Mouse (Mus musculus): Measurements from ENCODE around the gene Ccnd3. TPM values are rescaled to one million over a fixed set of nuclear protein-coding genes. Genes with fewer than 3 reads are reported as not detected.
"Not testable (repeated sequence)": the region's sequence is repeated elsewhere in the genome, so short reads cannot be mapped to it uniquely, and the experiment has no call there.

Ccnd3 gene
- polyA plus RNA-seq, 1 experiment from 2014 or later, result 99.7 TPM

DNA sequence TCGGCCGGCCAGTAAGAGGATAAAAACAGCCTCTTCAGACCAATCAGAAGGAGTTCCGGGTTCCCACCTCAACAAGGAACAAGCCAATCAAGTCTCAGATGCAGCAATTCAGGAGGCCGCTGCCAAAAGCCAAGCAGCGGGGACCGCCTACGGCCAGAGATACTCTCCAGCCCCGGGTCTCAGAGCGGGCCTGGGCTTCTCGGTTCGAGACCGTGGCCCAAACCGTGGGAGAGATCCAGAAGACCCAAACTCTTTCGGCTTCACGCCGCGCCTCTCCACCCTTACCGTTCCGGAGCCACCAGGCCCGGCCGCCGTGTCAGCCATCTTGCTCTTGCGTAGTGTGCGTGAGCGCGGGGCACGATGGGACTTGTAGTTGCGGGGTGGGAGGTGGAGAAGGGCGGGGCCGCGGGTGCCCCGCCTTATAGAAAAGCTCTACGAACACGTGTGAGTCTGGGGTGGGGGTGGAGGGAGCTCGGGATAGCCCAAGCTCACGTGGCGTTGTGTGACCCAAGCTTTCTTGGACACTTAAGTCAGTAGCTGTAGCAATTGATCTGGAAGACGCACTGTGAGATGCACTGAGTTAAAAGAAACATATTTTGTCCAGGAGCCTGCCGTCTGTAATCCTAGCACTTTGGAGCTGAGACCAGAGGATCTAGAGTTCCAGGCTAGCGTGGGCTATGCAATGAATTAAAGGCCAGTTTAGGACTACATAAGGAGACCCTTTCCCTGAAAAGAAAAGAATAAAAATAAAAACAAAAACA, 2.7 kb upstream of the Ccnd3 start, which contains the start of gene Taf8:
Gene Taf8, minus strand, starts transcription at position 347 of the 761 bp plus-strand sequence.
- in situ Hi-C loops (cut with MboI; ENCODE audit: low pct_unique_long_range_greater_than_20kb), result no loop called here
- DNase-seq (ENCODE audit: low read depth, low spot score), result no peak

DNA sequence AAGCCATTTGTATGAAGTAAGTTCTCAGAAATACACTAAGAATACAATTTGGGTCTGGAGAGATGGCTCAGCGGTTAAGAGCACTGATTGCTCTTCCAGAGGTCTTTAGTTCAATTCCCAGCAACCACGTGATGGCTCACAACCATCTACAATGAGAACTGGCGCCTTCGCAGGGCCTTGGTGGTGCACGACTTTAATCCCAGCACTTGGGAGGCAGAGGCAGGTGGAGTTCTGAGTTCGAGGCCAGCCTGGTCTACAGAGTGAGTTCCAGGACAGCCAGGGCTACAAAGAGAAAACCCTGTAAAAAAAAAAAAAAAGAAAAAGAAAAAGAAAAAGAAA, 2.2 kb upstream of the Ccnd3 start:
- CTCF ChIA-PET; ATAC-seq; H3K27me3 ChIP-seq; DNase-seq (ENCODE audit: low read depth, low spot score); in situ Hi-C loops (cut with MboI; ENCODE audit: low pct_unique_long_range_greater_than_20kb): not testable (repeated sequence)
- POLR2A ChIA-PET, result interaction anchor here (0.9 kb wide), 1 partner anchor 8 kb away, joined by 3 read pairs; no protein-coding TSS in a partner anchor

More for the DNA sequence above, 2.7 kb upstream of the Ccnd3 start, which contains the start of gene Taf8:
- CTCF ChIA-PET, result interaction anchor here (0.6 to 1.2 kb wide), 2 partner anchors 9 to 26 kb away, joined by 3 read pairs; no protein-coding TSS in a partner anchor
- no peak for TF ChIP-seq CTCF (IDR thresholded peaks at IDR 0.05)
- no peaks in the 10 kb centered on the region for H3K27me3 ChIP-seq
- peak; percentile 88 for ATAC-seq
- POLR2A ChIA-PET, result interaction anchor here (0.9 kb wide), 1 partner anchor 9 kb away, joined by 3 read pairs; no protein-coding TSS in a partner anchor

DNA sequence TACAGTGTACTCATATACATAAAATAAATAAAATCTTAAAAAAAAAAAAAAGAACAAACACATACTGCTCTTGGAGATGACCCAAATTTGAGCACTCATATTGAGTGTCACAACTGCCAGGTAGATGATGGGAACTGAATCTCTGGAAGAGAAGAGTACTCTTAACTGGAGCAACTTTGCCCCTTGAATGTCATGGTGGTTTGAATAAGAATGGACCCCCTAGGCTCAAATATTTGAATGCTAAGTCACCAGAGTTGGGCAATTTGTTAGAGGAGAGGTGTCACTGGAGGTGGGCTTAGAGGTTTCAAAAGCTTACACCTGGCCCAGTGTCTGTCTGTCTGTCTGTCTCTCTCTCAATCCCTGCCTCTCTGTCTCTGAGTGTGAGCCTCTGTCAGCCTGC, 1.2 kb upstream of the Ccnd3 start:
- no peaks in the 10 kb centered on the region for H3K27me3 ChIP-seq
- no peak for TF ChIP-seq CTCF (IDR thresholded peaks at IDR 0.05)
- CTCF ChIA-PET, result no interaction called here
- POLR2A ChIA-PET, result no interaction called here
- in situ Hi-C loops (cut with MboI; ENCODE audit: low pct_unique_long_range_greater_than_20kb), result no loop called here
- ATAC-seq (no peak), DNase-seq (ENCODE audit: low read depth, low spot score) (no peak)

DNA sequence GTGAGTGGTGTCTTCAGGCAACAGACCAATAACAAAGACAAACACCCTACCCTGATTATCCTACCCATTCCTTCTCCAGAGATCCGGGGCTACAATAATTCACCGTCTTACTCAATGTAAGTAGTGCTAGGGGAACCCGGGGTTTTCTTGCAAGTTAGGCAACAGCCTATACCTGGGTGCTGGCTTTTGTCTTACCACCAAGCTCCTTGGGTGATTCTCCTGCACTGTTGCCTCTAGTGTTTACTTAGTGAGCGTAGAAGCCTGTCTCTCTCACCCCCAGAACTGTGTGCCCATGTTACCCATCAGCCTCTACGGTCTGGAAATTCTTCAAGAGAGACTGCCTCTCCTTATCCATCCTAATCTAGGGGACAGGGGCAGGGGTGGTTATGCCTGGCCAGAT, 623 bp upstream of the Ccnd3 start:
- in situ Hi-C loops (cut with MboI; ENCODE audit: low pct_unique_long_range_greater_than_20kb), result no loop called here
- POLR2A ChIA-PET, result no interaction called here
- ATAC-seq (no peak), DNase-seq (ENCODE audit: low read depth, low spot score) (no peak)
- TF ChIP-seq CTCF (IDR thresholded peaks at IDR 0.05), result no peak
- CTCF ChIA-PET, result no interaction called here
- no peaks in the 10 kb centered on the region for H3K27me3 ChIP-seq

DNA sequence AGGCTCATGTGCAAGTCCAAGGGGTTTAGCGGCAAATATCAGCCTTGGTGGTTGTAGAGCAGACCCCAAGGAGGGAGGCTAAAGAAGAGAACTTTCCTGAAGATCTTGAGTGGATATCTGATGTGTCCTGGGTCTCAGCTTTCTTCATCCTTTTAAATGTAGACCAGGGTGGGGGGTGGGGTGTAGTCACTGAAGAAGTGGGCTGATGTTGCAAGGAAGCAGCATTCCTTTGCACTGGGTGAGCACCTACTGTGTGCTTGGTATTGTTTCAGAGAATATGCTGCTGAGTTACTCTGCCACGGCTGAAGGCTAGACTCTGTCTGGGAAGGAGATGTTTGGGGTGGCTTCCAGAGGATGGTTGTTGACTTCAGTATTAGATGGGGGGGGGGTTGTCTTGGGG, 715 bp downstream of the Ccnd3 start:
- no peaks in the 10 kb centered on the region for H3K27me3 ChIP-seq
- ATAC-seq (no peak), DNase-seq (ENCODE audit: low read depth, low spot score) (no peak)
- TF ChIP-seq CTCF (IDR thresholded peaks at IDR 0.05), result no peak
- ChIA-PET CTCF (no interaction called here), POLR2A (interaction anchor here (0.7 kb wide), 1 partner anchor 10 kb away, joined by 3 read pairs; no protein-coding TSS in a partner anchor)
- in situ Hi-C loops (cut with MboI; ENCODE audit: low pct_unique_long_range_greater_than_20kb), result no loop called here

DNA sequence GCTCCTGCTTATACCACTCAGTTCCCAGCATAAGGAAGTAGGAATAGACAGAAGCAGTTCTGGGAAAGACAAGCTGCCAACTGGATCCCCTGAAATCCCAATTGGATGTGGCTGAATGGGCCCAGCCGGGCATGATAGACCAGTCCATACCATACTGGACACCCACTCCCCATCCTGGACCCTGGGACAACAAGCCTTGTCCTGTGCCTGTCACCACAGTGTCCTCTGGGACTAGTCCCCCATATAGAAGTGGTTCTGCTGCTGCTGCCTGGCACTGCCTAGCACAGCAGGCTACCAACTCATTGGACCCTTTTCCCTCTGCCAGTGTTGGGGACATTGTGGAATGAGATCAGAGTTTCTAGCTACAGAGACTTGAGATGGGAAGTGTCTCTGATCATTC, 1.2 kb downstream of the Ccnd3 start:
- DNase-seq (ENCODE audit: low read depth, low spot score) (no peak), ATAC-seq (no peak)
- no peak for TF ChIP-seq CTCF (IDR thresholded peaks at IDR 0.05)
- ChIA-PET POLR2A (interaction anchor here (0.7 kb wide), 1 partner anchor 10 kb away, joined by 3 read pairs; no protein-coding TSS in a partner anchor), CTCF (no interaction called here)
- in situ Hi-C loops (cut with MboI; ENCODE audit: low pct_unique_long_range_greater_than_20kb), result no loop called here
- no peaks in the 10 kb centered on the region for H3K27me3 ChIP-seq

DNA sequence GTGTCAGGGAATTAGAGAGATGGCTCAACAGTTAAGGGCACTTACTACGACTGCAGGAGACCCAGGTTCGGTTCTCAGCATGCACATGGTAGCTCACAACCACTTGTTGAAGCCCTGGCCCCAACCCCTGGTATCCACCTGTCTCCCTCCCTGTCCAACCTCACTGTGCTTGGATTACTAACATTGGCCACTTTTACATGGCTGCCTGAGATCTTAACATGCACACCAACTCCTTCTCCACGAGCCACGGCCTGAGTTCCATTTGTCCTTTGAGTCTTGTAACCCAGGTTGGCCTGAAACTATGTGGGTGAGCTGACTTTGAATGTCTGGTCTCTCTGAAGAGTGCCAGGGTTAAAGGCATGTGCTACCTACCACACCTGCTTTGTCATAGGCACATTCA, 1.8 kb downstream of the Ccnd3 start:
- ATAC-seq (no peak), DNase-seq (ENCODE audit: low read depth, low spot score) (no peak)
- no peaks in the 10 kb centered on the region for H3K27me3 ChIP-seq
- TF ChIP-seq CTCF (IDR thresholded peaks at IDR 0.05), result no peak
- in situ Hi-C loops (cut with MboI; ENCODE audit: low pct_unique_long_range_greater_than_20kb), result no loop called here
- POLR2A ChIA-PET, result no interaction called here
- CTCF ChIA-PET, result no interaction called here

DNA sequence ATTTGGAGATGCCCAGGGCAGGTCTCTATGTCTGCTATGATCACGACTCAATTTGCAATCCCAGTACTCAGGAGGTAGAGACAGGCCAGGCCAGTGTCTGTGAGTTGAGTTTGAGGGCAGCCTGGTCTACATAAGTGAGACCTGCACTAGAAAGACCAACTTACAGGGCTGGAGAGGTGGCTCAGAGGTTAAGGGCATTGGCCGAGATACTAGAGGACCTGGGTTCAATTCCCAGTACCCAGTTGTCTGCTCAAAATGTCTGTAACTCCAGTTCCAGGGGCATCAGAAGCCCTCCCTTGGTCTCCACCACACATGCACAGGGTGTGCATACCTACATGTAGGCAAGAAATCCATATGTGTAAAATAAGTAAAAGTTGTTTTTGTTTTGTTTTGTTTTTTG, 2.7 kb downstream of the Ccnd3 start:
- no peak for TF ChIP-seq CTCF (IDR thresholded peaks at IDR 0.05)
- CTCF ChIA-PET, result no interaction called here
- ATAC-seq, result no peak
- POLR2A ChIA-PET, result no interaction called here
- H3K27me3 ChIP-seq, result no peaks in the 10 kb centered on the region
- in situ Hi-C loops (cut with MboI; ENCODE audit: low pct_unique_long_range_greater_than_20kb), result no loop called here
- no peak for DNase-seq (ENCODE audit: low read depth, low spot score)

DNA sequence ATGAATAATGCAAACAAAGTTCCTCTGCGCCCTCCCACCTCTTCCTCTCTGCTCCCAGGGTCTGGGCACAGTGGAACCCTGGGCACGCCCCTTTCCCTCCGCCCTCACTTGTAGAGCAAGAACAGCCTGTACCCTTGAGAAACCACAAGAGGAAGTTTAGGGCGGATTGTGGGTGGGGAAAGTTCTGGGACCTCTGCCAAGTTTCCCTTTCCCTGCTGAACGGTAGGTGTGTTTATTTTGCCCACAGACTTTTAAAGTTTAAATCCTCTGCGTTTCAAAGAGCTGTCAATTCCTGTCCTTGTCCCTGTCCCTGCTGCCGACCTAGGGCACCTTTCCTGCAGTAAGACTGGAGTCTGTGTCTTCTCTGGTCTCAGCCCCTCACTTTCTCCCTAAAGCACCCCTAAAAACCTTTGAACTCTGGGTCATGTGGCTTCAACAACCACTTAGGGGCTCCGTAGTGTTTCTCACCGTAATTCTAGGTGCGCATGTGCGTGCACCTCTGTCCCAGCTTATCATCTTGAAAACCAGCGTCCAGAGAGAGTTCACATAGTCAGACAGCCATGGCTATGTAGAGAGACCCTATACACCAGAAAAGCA, 3.3 kb downstream of the Ccnd3 start:
- DNase-seq (ENCODE audit: low read depth, low spot score) (no peak), ATAC-seq (peak; percentile 27)
- ChIA-PET POLR2A (interaction anchor here (0.7 kb wide), 1 partner anchor 65 kb away, joined by 3 read pairs; no protein-coding TSS in a partner anchor), CTCF (no interaction called here)
- in situ Hi-C loops (cut with MboI; ENCODE audit: low pct_unique_long_range_greater_than_20kb), result no loop called here
- no peak for TF ChIP-seq CTCF (IDR thresholded peaks at IDR 0.05)
- no peaks in the 10 kb centered on the region for H3K27me3 ChIP-seq

DNA sequence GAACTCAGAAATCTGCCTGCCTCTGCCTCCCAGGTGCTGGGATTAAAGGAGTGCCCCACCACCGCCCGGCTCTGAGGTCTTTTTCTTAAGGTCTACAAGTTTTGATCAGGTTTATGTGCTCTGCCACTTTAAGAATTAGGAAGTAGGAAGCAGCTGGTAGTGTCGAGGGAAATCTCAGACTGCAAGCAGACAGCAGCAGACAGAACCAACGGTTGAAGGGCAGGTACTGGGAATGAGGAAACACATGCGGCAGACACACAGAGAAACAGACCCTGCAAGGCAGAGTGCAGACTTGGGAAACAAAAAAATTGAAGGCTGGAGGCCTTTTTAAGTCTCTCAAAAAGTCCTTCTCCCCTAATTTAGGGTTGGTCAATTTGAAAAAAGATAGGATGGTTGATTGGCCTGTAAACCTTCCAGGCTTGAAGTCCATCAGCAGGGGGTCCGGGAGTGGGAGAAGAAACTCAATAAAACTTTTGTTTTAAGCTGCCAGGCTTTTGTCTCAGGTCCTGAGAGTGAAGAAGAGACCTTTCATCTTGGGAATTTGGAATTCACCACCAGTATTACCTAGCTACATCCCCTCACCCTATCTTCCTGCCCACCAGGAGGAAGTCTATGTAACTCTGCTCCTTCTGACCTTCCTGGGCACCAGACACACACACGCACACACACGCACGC, 4.3 kb downstream of the Ccnd3 start:
- ATAC-seq (no peak), DNase-seq (ENCODE audit: low read depth, low spot score) (no peak)
- H3K27me3 ChIP-seq, result no peaks in the 10 kb centered on the region
- ChIA-PET POLR2A (interaction anchor here (0.7 kb wide), 2 partner anchors 13 to 66 kb away, joined by 3 to 13 read pairs; no protein-coding TSS in a partner anchor), CTCF (no interaction called here)
- TF ChIP-seq CTCF (IDR thresholded peaks at IDR 0.05), result no peak
- in situ Hi-C loops (cut with MboI; ENCODE audit: low pct_unique_long_range_greater_than_20kb), result no loop called here

Data from Patski (cell line).